Mouse (Mus musculus): ENCODE data around the gene Cnst. TPM values are rescaled to one million over a fixed set of nuclear protein-coding genes. Genes with fewer than 3 reads are reported as not detected.
A peak's percentile ranks its signal among the peaks of the same experiment; 100 is the strongest.
"Not testable (repeated sequence)": the region's sequence is repeated elsewhere in the genome, so short reads cannot be mapped to it uniquely, and the experiment has no call there.

Cnst gene
- 17.1 and 18.2 TPM in 2 replicates for polyA plus RNA-seq (2014; fragmentation: Nextera tagmentation; extraction: Ambion mirVana)

GRCm38 (mm10) chr1:179545768-179546550 is at the start of gene Cnst, which contains the start of gene Tfb2m:
Cnst (plus strand) TSS chr1:179546370.
Tfb2m (minus strand) TSS chr1:179546267.
- Histone ChIP-seq H3K27ac (ENCODE audit: low read depth) (peak within 1 kb of the TSS; percentile 89), H3K4me3 (ENCODE audit: low read depth, low read length) (peak within 1 kb of the TSS; percentile 69), H3K9ac (peak within 1 kb of the TSS; percentile 71), H3K4me2 (peak within 1 kb of the TSS; percentile 80)
- DNase-seq (peak; percentile 99), ATAC-seq (ENCODE audit: insufficient read depth) (peak; percentile 99)
- H3K4me1 ChIP-seq (ENCODE audit: insufficient read depth); H3K36me3 ChIP-seq (ENCODE audit: insufficient read depth); H3K27me3 ChIP-seq (ENCODE audit: insufficient read depth, low read length); H3K9me3 ChIP-seq (ENCODE audit: low read depth, low read length): not testable (repeated sequence)
- WGBS: under 1% methylated on average over 69 of the region's 69 CpGs

DNA sequence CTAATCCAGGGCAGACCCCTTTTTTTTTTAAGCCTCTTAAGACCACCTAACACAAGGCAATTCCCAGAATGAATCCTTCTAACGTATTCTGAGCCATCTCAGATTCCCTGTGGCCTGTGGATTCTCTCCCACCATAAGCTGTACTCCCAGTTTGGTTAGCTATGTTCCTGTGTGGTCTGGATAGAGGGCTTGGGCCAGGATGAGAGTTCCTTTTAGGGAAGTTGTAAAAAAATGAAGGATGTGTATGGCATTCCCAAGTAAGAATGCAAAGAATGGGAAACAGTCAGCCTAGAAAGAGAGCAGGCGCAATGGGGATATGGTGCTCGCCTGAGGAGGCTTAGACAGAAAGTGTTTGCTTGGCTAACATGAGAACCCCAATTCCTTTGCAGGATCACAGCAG is 46.9 kb upstream of the Cnst start:
- H3K9me3 ChIP-seq (ENCODE audit: low read depth, low read length): no peaks in the 10 kb centered on the region
- no peak overlapping the region for H3K4me2 ChIP-seq
- no peak overlapping the region for H3K4me3 ChIP-seq (ENCODE audit: low read depth, low read length)
- no peak overlapping the region for H3K9ac ChIP-seq
- H3K27me3 ChIP-seq (ENCODE audit: insufficient read depth, low read length): no peaks in the 10 kb centered on the region
- no peaks in the 10 kb centered on the region for H3K36me3 ChIP-seq (ENCODE audit: insufficient read depth)
- H3K4me1 ChIP-seq (ENCODE audit: insufficient read depth): no peaks in the 10 kb centered on the region
- DNase-seq (peak; percentile 36), ATAC-seq (ENCODE audit: insufficient read depth) (peak; percentile 59; the same call in 1 of the 2 replicates)
- TF ChIP-seq CTCF (IDR thresholded peaks at IDR 0.05; ENCODE audit: low read depth): no peak
- H3K27ac ChIP-seq (ENCODE audit: low read depth): no peak overlapping the region
- WGBS: 61% methylated on average over 3 of the region's 3 CpGs

GRCm38 (mm10) chr1:179502565-179502964 is 43.6 kb upstream of the Cnst start:
- Histone ChIP-seq H3K4me2 (no peak overlapping the region), H3K9me3 (ENCODE audit: low read depth, low read length) (no peaks in the 10 kb centered on the region), H3K27me3 (ENCODE audit: insufficient read depth, low read length) (no peaks in the 10 kb centered on the region), H3K4me1 (ENCODE audit: insufficient read depth) (no peaks in the 10 kb centered on the region), H3K4me3 (ENCODE audit: low read depth, low read length) (no peak overlapping the region), H3K9ac (no peak overlapping the region), H3K36me3 (ENCODE audit: insufficient read depth) (no peaks in the 10 kb centered on the region), H3K27ac (ENCODE audit: low read depth) (no peak overlapping the region)
- 12% methylated on average over 3 of the region's 3 CpGs for WGBS
- ATAC-seq (ENCODE audit: insufficient read depth): no peak
- DNase-seq: peak; percentile 76
- peak; percentile 79 for TF ChIP-seq CTCF (IDR thresholded peaks at IDR 0.05; ENCODE audit: low read depth)

GRCm38 (mm10) chr1:179506530-179507315 is 39.4 kb upstream of the Cnst start:
- Histone ChIP-seq H3K36me3 (ENCODE audit: insufficient read depth) (no peaks in the 10 kb centered on the region), H3K4me1 (ENCODE audit: insufficient read depth) (no peaks in the 10 kb centered on the region), H3K27ac (ENCODE audit: low read depth) (no peak overlapping the region), H3K4me2 (no peak overlapping the region), H3K9me3 (ENCODE audit: low read depth, low read length) (no peaks in the 10 kb centered on the region), H3K27me3 (ENCODE audit: insufficient read depth, low read length) (no peaks in the 10 kb centered on the region), H3K4me3 (ENCODE audit: low read depth, low read length) (no peak overlapping the region), H3K9ac (no peak overlapping the region)
- ATAC-seq (ENCODE audit: insufficient read depth): no peak
- WGBS: 47% methylated on average over 9 of the region's 9 CpGs
- TF ChIP-seq CTCF (IDR thresholded peaks at IDR 0.05; ENCODE audit: low read depth): peak; percentile 70
- DNase-seq: peak; percentile 73

DNA sequence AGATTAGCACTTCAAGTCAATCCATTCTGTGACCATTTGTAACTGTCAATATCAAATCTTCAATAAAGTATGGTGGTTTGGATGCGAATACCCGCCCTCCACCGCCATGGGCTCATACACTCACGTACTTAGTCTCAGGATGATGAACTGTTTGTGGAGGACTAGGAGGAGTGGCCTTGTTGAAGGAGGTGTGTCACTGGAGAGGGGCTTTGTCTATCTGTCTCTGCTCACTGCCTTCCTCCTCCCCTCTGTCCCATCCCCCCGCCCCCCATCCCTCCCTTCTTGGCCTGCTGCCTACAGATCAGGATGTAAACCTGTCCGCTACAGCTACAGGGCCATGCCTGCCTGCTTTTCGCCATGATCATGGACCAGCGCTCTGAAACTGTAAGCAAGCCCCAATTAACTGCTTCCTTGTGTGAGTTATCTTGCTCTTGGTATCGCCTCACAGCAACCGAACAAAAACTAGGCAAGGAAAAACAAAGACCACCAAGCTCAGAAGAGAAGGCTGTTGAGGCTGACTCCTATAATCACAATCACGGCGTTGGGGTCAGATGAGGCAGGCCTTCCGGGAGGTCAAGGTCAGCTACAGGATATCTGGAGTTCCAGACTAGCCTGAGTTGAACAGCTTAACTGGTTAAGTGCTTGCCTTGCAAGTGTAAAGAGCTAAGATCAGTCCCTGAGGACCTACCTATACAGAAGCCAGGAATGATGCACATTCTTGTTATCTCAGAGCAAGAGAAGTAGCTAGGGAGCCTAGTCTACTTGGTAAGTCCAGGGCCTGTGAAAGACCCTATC is 35.4 kb upstream of the Cnst start:
- H3K9me3 ChIP-seq (ENCODE audit: low read depth, low read length): no peaks in the 10 kb centered on the region
- H3K4me1 ChIP-seq (ENCODE audit: insufficient read depth): no peaks in the 10 kb centered on the region
- H3K9ac ChIP-seq: no peak overlapping the region
- no peak for TF ChIP-seq CTCF (IDR thresholded peaks at IDR 0.05; ENCODE audit: low read depth)
- no peak for DNase-seq
- H3K4me3 ChIP-seq (ENCODE audit: low read depth, low read length): no peak overlapping the region
- no peaks in the 10 kb centered on the region for H3K27me3 ChIP-seq (ENCODE audit: insufficient read depth, low read length)
- 80% methylated on average over 13 of the region's 13 CpGs for WGBS
- H3K4me2 ChIP-seq: no peak overlapping the region
- H3K36me3 ChIP-seq (ENCODE audit: insufficient read depth): no peaks in the 10 kb centered on the region
- no peak overlapping the region for H3K27ac ChIP-seq (ENCODE audit: low read depth)
- ATAC-seq (ENCODE audit: insufficient read depth): no peak

- 75% methylated on average over 7 of the region's 7 CpGs for WGBS
- Histone ChIP-seq H3K27ac (ENCODE audit: low read depth) (no peak overlapping the region), H3K36me3 (ENCODE audit: insufficient read depth) (no peaks in the 10 kb centered on the region), H3K4me2 (no peak overlapping the region), H3K27me3 (ENCODE audit: insufficient read depth, low read length) (no peaks in the 10 kb centered on the region), H3K9me3 (ENCODE audit: low read depth, low read length) (no peaks in the 10 kb centered on the region), H3K9ac (no peak overlapping the region), H3K4me1 (ENCODE audit: insufficient read depth) (peaks cover 2% of the 10 kb centered on the region; the same call in 1 of the 2 replicates), H3K4me3 (ENCODE audit: low read depth, low read length) (no peak overlapping the region)
- TF ChIP-seq CTCF (IDR thresholded peaks at IDR 0.05; ENCODE audit: low read depth): no peak
- no peak for ATAC-seq (ENCODE audit: insufficient read depth)
- DNase-seq: no peak
Measured at GRCm38 (mm10) chr1:179511895-179512294, 34.3 kb upstream of the Cnst start.

Measured in lung, embryonic 14.5 days (tissue).